Mouse (Mus musculus): ENCODE results near the gene Mbtd1. TPM values are rescaled to one million over a fixed set of nuclear protein-coding genes. Genes with fewer than 3 reads are reported as not detected.

Gene Mbtd1
- total RNA-seq, 4 experiments from 2014 or later: 8.6 to 11.0 (median 9.4) TPM

DNA sequence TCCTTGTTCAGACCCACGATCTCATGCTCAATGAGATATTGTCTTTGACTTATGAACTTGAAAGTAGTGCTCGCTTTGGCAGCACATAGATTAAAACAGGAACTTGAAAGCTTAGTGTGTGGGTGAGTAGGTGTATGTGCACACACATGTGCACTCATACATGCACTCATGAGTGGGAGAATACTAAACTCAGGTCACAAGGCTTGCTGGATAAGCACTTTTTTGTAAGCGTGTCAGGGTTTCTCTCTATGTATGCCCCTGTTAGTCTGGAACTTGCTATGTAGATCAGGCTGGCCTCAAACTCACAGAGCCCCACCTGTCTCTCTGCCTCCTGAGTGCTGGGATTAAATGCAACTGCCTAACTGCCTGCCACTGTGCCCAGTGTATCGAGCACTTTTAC, 101.4 kb downstream of the Mbtd1 start:
- no peak for DNase-seq (ENCODE audit: low spot score in 2 of 2)

DNA sequence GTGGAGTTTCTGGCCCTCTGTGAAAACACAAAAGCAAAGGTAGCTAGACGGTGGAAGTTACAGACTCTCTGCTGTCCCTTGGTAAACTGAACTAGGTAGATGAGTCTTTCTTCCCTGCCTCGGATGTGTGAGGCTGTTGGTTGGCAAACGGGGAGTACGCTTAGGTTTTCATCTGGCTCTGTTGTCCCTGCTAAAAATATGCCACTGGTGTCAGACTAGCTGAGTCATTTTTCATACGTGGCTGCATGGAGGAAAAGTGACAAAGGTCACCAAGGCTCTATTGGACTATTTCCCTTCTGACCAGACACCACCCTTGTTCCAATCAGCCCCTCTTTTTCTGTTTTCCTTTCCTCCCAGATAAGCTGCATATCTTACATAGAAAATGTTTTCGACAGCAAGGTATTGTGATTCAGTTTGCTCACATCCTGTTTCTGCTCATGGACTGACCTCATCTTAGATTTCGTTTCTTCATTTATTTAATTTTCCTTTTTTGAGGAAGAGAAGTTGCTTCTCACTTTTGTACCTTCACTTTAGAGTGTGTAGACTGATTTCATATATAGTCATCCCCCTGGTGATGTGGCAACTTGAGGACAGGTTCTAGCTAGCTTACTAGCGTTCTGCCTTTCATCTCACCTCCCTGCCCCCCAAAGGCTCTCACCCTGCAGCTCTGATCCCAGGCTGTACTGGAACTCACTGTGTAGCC, 102.1 kb downstream of the Mbtd1 start:
- peak; percentile 45 to 59 for DNase-seq (ENCODE audit: low spot score in 2 of 2)

DNA sequence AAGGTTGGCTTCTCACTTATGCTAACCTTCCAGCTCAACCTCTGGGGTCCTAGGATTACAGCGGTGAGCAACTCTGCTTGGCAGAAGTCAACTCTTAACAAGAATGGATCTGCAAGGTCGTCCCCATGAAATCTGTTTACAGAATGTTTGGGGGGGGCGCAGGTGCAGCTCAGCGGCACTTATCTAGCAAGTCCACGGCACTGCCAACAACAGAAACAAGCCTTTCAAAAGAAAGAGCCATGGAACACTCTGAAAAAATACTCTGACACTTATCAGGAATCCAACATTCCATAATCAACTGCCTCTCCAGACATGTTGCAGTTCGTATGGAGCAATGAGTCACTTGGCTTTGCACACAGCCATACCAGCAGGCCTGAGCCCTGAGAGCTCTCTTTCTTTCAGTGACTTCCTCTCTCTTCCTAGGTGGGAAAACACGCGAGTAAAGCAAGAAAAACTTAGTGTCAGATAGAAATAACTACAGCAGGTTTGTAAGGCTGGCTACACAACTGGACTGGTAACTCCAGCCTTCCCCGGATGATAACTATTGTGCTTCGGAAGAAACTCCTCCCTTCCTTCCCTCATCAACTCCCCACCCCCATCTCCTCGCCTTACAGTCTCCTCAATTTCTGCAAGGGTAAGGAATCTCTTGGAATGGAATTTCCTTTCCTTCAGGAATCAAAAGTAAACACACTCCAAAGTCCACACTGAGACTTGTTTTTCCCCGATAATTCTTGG, 102.8 kb downstream of the Mbtd1 start:
- DNase-seq (ENCODE audit: low spot score in 2 of 2): no peak

DNA sequence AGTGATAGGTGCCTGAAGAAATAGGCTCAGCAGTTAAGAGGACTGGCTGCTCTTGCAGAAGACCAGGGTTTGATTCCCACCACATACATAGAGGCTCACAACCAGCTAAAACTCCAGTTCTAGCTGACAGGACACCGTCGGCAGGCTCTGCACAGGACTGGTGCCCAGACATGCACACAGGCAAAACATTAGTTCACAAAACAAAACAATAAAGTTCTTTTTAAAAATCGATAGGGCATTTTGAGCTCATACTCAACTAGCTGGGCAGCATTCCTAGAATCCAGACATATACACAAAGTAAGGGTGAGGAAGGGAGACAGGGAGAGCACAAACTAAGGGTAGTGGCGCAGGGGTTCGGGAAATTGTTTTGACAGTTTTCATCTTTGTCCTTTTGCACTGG, 108.9 kb downstream of the Mbtd1 start:
- DNase-seq (ENCODE audit: low spot score in 2 of 2): no peak

DNA sequence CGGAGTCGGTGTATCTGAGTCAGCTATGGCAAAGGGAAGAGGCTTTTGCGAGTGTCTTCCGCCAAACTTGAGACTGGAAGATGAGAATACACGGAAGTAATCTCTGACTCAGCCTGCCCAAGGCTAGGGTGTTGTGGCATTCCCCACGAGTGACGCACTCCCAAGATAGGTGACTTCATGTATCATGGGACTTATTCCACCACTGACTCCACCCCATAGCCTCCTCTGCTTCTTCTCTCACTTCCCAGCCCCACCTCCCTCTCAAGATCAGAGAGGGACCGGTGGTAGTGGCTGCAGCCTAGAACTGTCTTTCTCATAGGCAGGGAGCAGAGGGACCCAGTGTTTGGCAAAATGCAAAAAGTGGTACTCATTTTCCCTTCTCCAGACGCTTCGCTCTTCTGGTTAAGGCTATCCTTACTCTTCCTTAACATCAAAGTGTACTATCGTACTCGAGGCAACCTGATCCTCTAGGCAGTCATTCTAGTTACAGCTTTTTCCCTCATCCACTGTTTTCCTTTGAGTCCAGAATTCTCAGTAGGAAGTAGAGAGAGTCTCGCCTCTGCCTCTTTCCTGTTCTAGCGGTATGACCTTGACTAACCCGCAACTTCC, 109.6 kb downstream of the Mbtd1 start:
- peak; percentile 84 for DNase-seq (ENCODE audit: low spot score in 2 of 2)

DNA sequence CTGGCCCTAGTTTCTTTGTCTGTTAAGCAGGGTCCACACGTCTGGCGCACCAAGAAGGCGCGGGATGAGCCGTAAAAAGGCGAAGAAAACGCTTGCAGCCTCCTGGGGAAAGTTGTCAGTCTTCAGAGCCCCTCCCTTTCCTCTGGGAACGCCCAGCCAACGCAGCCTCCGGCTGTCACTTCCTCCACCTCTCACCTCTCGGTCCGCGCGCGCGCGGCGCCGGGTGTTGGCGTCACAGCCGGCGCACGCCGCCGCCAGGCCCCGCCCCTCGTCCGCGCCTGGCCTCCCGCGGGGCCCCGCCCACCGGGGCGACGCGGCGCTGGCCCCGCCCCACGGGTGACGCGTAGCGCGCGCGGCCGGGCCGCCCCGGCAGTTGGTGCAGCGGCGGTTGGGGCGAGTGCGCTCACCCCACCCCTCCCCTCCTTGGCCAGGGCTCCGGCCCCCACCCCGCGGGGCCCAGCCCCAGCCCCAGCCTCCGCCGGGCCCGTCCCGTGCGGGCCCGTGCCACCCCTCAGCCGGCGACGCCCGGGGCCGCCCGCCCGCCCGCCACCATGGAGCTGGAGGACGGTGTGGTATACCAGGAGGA, 110.2 kb downstream of the Mbtd1 start, which contains the start of gene Spag9:
TSS of gene Spag9 (plus strand) at position 372 of the 586 bp plus-strand sequence.
- peak; percentile 89 to 93 for DNase-seq (ENCODE audit: low spot score in 2 of 2)

Other genes starting within 250 kb of the Mbtd1 start
- 10 to 100 TPM in 1 of 4 experiments, 1 to 10 TPM in 3; 7.6 to 11.1 (median 8.5) TPM for gene Utp18, start 86 bp upstream of the Mbtd1 start, total RNA-seq (2022)
- gene Nme2, start 70.4 kb downstream of the Mbtd1 start, total RNA-seq (2022): 100 to 1,000 TPM; 682 to 772 (median 716) TPM
- gene Gm20390, start 82.4 kb downstream of the Mbtd1 start, total RNA-seq (2022): 10 to 100 TPM in 2 of 4 experiments, 1 to 10 TPM in 2; 7.0 to 15.4 (median 9.8) TPM
- gene Nme1, start 82.7 kb downstream of the Mbtd1 start, total RNA-seq (2022): 10 to 100 TPM; 10.3 to 24.4 (median 11.8) TPM
- gene Spag9, start 110.2 kb downstream of the Mbtd1 start, total RNA-seq (2022): 100 to 1,000 TPM; 142 to 167 (median 160) TPM